Mouse (Mus musculus): ENCODE results near the gene Fbxw8. TPM values are rescaled to one million over a fixed set of nuclear protein-coding genes. Genes with fewer than 3 reads are reported as not detected.

Fbxw8 gene
- polyA plus RNA-seq, 1 experiment from 2014 or later: 18.1 TPM

DNA sequence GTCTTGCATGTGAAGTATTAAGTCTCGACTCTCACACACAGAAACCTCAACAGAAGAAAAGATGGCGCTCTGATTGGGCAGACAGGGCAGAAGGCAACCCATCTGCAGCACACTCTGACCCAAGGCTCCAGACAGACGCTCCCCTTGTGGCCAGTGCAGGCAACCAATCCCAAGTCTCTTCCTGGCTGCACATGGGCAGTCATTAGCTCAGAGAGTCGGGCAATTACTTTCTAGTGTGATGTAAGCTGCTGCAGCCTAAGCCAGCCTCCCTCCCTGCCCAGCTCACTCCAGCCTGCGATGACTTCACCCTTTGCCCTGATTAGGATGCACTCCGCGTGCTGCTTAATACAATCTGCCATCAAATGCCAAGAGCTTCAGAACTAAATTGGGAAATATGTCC is 66.2 kb downstream of the Fbxw8 start:
- Histone ChIP-seq H3K4me1 (replicated peaks) (peaks cover 41% of the 10 kb centered on the region), H3K9me3 (replicated peaks) (no peaks in the 10 kb centered on the region), H3K36me3 (peaks cover 36% of the 10 kb centered on the region), H3K27ac (peak overlapping the region; percentile 53), H3K9ac (no peak overlapping the region), H3K27me3 (no peaks in the 10 kb centered on the region), H3K4me3 (no peak overlapping the region), H3K4me2 (peak overlapping the region; percentile 26)
- WGBS: 43% methylated on average over 7 of the region's 7 CpGs
- ATAC-seq (replicated peaks; ENCODE audit: insufficient number of reproducible peaks, insufficient read depth, low FRiP score, low read depth): peak; percentile 78

GRCm38 (mm10) chr5:118086956-118087355 is 68.3 kb downstream of the Fbxw8 start:
- peaks cover 59% of the 10 kb centered on the region for H3K4me1 ChIP-seq (replicated peaks)
- peaks cover 21% of the 10 kb centered on the region for H3K36me3 ChIP-seq
- no peak for ATAC-seq (replicated peaks; ENCODE audit: insufficient number of reproducible peaks, insufficient read depth, low FRiP score, low read depth)
- H3K9ac ChIP-seq: no peak overlapping the region
- H3K4me3 ChIP-seq: no peak overlapping the region
- H3K27me3 ChIP-seq: no peaks in the 10 kb centered on the region
- WGBS: 54% methylated on average over 7 of the region's 7 CpGs
- H3K27ac ChIP-seq: no peak overlapping the region
- no peak overlapping the region for H3K4me2 ChIP-seq
- no peaks in the 10 kb centered on the region for H3K9me3 ChIP-seq (replicated peaks)

DNA sequence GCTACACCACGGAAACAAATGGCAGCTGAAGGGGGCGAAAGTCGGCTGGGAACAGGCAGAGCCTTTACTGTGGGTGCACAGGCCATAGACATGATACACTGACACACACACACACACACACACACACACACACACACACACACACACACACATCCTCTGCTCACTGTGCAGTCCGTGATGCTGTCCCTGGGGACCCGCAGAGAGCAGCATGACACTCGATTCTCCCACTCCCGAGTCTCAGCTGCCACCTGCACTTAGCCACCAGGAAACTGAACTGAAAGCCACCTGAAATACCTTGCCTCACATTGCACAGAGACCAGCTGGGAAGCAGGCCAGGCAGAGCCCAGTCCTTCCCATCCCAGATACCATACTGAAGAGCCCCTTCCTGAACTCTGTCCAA is 70.0 kb downstream of the Fbxw8 start:
- peaks cover 70% of the 10 kb centered on the region for H3K4me1 ChIP-seq (replicated peaks)
- no peaks in the 10 kb centered on the region for H3K27me3 ChIP-seq
- H3K4me2 ChIP-seq: no peak overlapping the region
- WGBS: 72% methylated on average over 7 of the region's 7 CpGs
- H3K9ac ChIP-seq: no peak overlapping the region
- no peaks in the 10 kb centered on the region for H3K9me3 ChIP-seq (replicated peaks)
- no peak overlapping the region for H3K27ac ChIP-seq
- no peak overlapping the region for H3K4me3 ChIP-seq
- ATAC-seq (replicated peaks; ENCODE audit: insufficient number of reproducible peaks, insufficient read depth, low FRiP score, low read depth): no peak
- 0 out of 2 replicates have a peak, but pooled peaks cover 4% of the 10 kb centered on the region for H3K36me3 ChIP-seq

GRCm38 (mm10) chr5:118084171-118084727 is 71.0 kb downstream of the Fbxw8 start:
- Histone ChIP-seq H3K4me2 (no peak overlapping the region), H3K27me3 (no peaks in the 10 kb centered on the region), H3K27ac (peak overlapping the region; percentile 46), H3K9ac (no peak overlapping the region; the same call in 1 of the 2 replicates), H3K36me3 (0 out of 2 replicates have a peak, but pooled peaks cover 3% of the 10 kb centered on the region), H3K9me3 (replicated peaks) (no peaks in the 10 kb centered on the region), H3K4me1 (replicated peaks) (peaks cover 67% of the 10 kb centered on the region), H3K4me3 (no peak overlapping the region)
- WGBS: 45% methylated on average over 10 of the region's 10 CpGs
- ATAC-seq (replicated peaks; ENCODE audit: insufficient number of reproducible peaks, insufficient read depth, low FRiP score, low read depth): no peak

DNA sequence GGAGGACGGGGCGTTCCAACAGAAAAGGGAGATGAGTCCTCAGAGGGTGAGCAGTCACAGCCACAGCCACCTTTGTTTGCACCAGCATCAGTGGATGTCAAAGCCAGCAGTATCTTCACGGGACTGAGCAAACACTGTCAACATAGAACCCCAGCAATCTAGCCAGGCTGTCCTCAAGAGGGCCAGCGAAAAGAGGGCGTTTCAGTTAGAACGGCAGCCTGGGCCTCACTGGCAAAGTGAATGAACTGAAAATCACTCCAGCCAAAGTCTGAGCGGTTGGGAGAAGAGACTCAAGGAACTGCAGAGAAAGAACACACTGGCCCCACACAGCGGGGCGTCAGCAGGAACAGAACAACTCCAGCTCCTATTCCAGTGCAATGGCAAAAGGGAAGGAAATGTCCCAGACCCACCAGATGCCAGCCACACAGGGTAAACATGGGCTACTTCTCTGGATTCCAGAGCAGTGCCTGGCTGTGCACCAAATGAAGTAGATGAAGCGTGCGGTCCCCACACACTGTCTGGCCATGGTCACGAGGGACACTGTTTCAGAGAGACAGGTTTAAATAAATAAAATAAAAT is 72.1 kb downstream of the Fbxw8 start:
- Histone ChIP-seq H3K4me3 (no peak overlapping the region), H3K9ac (no peak overlapping the region), H3K4me2 (no peak overlapping the region), H3K9me3 (replicated peaks) (no peaks in the 10 kb centered on the region), H3K27ac (no peak overlapping the region), H3K4me1 (replicated peaks) (peaks cover 65% of the 10 kb centered on the region), H3K27me3 (no peaks in the 10 kb centered on the region), H3K36me3 (0 out of 2 replicates have a peak, but pooled peaks cover 3% of the 10 kb centered on the region)
- ATAC-seq (replicated peaks; ENCODE audit: insufficient number of reproducible peaks, insufficient read depth, low FRiP score, low read depth): no peak
- 71% methylated on average over 12 of the region's 12 CpGs for WGBS

DNA sequence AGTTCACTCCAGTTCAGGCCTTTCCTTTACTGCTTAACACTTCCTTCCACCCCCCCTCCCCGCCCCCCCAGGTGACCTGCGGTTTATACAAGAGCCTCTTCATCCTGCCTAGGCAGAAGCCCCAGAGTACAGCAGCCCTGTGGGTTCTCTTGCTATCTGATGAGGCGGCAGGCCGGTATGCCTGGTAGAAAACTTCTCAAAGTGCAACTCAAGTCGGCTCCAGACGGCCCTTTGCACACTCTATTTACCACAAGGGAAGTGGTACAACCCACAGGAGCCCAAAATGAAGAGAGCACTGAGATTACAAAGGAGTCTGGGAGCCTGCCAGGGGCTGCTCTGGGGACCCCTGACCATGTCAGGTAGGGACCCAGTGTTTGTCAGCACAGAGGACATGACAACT is 73.3 kb downstream of the Fbxw8 start:
- peak overlapping the region; percentile 14; the same call in 1 of the 2 replicates for H3K9ac ChIP-seq
- H3K4me1 ChIP-seq (replicated peaks): peaks cover 64% of the 10 kb centered on the region
- WGBS: 48% methylated on average over 6 of the region's 6 CpGs
- H3K27me3 ChIP-seq: no peaks in the 10 kb centered on the region
- H3K4me2 ChIP-seq: no peak overlapping the region
- no peak overlapping the region for H3K4me3 ChIP-seq
- H3K36me3 ChIP-seq: 0 out of 2 replicates have a peak, but pooled peaks cover 3% of the 10 kb centered on the region
- no peak for ATAC-seq (replicated peaks; ENCODE audit: insufficient number of reproducible peaks, insufficient read depth, low FRiP score, low read depth)
- H3K27ac ChIP-seq: no peak overlapping the region
- no peaks in the 10 kb centered on the region for H3K9me3 ChIP-seq (replicated peaks)

DNA sequence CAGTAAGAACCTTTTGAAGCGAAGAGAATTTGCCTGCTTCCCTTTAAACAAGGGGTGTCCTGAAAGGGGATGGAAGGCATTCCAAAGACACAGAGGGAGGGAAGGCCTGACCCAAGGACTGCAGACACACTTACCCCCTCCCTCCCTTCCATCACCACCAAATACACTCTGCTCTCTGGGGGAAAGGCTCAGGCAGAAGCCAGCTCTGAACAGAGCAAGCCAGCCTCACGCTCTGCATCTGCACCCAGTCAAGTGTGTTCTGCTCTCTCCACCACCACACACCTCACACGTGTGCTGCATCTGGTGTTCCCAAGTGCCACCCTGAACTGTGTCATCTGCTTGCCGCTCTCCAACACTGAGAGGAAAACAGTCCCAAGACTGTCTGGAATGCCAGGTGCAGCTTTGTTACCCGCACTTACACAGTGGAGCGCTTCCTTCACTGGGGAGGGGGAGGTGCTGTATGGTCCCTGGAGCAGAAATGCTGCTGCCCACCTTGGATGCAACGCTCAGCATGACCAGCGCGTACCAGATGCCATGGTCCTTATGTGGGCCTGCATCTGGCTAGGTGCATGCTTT is 73.8 kb downstream of the Fbxw8 start:
- no peaks in the 10 kb centered on the region for H3K27me3 ChIP-seq
- H3K4me1 ChIP-seq (replicated peaks): peaks cover 64% of the 10 kb centered on the region
- no peak overlapping the region for H3K27ac ChIP-seq
- H3K9ac ChIP-seq: 0 out of 2 replicates have a peak overlapping the region, but pooled peaks have one; percentile 14
- ATAC-seq (replicated peaks; ENCODE audit: insufficient number of reproducible peaks, insufficient read depth, low FRiP score, low read depth): no peak
- 72% methylated on average over 9 of the region's 9 CpGs for WGBS
- H3K36me3 ChIP-seq: 0 out of 2 replicates have a peak, but pooled peaks cover 3% of the 10 kb centered on the region
- H3K4me2 ChIP-seq: no peak overlapping the region
- H3K4me3 ChIP-seq: no peak overlapping the region
- no peaks in the 10 kb centered on the region for H3K9me3 ChIP-seq (replicated peaks)

- H3K4me3 ChIP-seq: no peak overlapping the region
- H3K27ac ChIP-seq: no peak overlapping the region
- peaks cover 55% of the 10 kb centered on the region for H3K4me1 ChIP-seq (replicated peaks)
- H3K9ac ChIP-seq: no peak overlapping the region
- ATAC-seq (replicated peaks; ENCODE audit: insufficient number of reproducible peaks, insufficient read depth, low FRiP score, low read depth): no peak
- H3K9me3 ChIP-seq (replicated peaks): no peaks in the 10 kb centered on the region
- H3K36me3 ChIP-seq: peaks cover 10% of the 10 kb centered on the region; the same call in 1 of the 2 replicates
- H3K4me2 ChIP-seq: no peak overlapping the region
- H3K27me3 ChIP-seq: no peaks in the 10 kb centered on the region
- WGBS: 73% methylated on average over 11 of the region's 11 CpGs
These were observed 75.4 kb downstream of the Fbxw8 start for GRCm38 (mm10) chr5:118079839-118080250.

DNA sequence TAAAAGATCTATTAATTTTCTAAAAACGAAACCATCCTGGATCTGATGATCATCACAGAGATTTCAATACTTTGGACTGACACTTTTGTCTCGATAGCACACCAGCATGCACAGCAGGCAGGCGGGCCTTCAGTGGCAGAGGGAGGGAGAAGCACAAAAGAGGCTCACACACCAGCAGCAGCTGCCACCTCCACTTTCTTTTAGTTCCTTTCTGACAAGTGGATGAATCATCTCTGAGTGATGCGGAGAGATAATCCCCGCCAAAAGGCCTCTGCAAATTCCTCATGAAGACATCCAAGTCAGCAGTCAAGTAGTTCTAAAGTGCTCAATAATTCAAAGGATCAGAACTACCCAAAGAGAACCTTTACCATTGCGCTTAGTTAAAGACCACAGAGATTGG is 75.9 kb downstream of the Fbxw8 start:
- H3K27me3 ChIP-seq: no peaks in the 10 kb centered on the region
- no peaks in the 10 kb centered on the region for H3K9me3 ChIP-seq (replicated peaks)
- peaks cover 12% of the 10 kb centered on the region; the same call in 1 of the 2 replicates for H3K36me3 ChIP-seq
- H3K27ac ChIP-seq: no peak overlapping the region
- peaks cover 50% of the 10 kb centered on the region for H3K4me1 ChIP-seq (replicated peaks)
- H3K4me2 ChIP-seq: no peak overlapping the region
- WGBS: 71% methylated on average over 6 of the region's 6 CpGs
- H3K4me3 ChIP-seq: no peak overlapping the region
- H3K9ac ChIP-seq: no peak overlapping the region
- no peak for ATAC-seq (replicated peaks; ENCODE audit: insufficient number of reproducible peaks, insufficient read depth, low FRiP score, low read depth)

DNA sequence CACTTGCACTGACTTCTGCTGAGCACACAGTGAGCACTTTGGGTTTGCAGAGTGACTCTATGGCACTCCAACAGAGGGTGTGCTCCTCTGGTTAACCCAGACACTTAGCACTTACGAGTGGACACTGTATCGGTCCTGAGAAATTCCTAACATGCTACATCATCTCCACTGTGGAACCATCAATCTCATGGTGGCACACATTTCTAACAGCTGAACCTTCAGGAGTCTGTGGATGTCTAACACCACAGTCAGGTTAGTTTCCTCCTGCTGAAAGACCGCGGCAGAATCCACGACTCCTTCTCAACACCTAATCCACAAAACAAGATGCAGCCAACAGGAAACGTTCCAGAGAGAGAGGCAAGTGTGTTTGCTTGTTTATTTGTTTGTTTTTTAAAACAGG is 76.7 kb downstream of the Fbxw8 start:
- 70% methylated on average over 6 of the region's 6 CpGs for WGBS
- Histone ChIP-seq H3K36me3 (peaks cover 17% of the 10 kb centered on the region; the same call in 1 of the 2 replicates), H3K4me1 (replicated peaks) (peaks cover 43% of the 10 kb centered on the region)

DNA sequence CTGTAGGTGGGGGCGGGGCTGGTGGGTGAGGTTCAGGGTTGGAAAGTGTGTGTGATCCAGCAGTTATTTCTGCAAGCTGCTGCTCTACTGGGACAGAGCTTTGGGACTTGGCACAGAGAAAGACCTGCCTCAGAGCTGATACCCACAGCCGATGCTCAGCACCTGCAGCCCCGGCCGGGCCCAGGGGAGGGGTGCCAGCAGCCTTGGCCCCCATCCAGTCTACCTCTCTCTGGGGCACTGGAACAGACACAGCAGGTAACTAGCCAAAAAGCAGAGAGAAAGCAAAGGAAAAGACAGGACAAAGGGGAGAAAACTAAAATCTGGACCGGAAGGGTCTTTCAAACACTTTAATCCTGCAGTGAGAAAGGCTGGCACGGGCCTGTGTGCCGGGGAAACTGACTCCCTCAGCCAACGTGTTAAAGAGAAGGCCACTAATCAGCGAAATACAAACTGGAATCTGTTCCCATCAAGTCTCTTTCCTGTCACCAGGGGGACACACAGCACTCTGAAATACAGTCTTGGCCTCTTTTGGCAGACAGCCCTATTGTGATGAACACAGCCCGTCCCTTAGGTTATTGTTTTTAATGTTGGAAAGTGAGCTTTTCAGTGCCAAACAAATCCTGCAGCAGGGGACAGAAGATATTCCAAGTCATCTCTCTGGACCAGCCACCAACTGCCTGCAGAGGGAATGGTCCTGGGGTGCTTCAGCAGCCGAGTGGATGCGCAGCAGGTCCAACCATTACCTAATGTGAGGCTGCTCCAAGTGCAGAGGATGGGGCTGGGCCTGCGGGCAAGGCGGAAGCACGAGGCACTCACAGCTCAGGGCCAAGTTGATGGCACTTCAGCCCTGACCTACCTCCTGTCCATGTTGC is 78.3 kb downstream of the Fbxw8 start:
- WGBS: 71% methylated on average over 15 of the region's 15 CpGs
- Histone ChIP-seq H3K4me2 (no peak overlapping the region), H3K9me3 (replicated peaks) (no peaks in the 10 kb centered on the region), H3K36me3 (peaks cover 22% of the 10 kb centered on the region; the same call in 1 of the 2 replicates), H3K4me1 (replicated peaks) (peaks cover 29% of the 10 kb centered on the region), H3K9ac (no peak overlapping the region), H3K27me3 (no peaks in the 10 kb centered on the region), H3K4me3 (no peak overlapping the region), H3K27ac (no peak overlapping the region; the same call in 1 of the 2 replicates)
- ATAC-seq (replicated peaks; ENCODE audit: insufficient number of reproducible peaks, insufficient read depth, low FRiP score, low read depth): no peak

More for the DNA sequence above, 76.7 kb downstream of the Fbxw8 start:
- H3K9me3 ChIP-seq (replicated peaks): no peaks in the 10 kb centered on the region
- no peak overlapping the region for H3K27ac ChIP-seq
- no peak overlapping the region for H3K4me2 ChIP-seq
- no peaks in the 10 kb centered on the region for H3K27me3 ChIP-seq
- no peak overlapping the region for H3K4me3 ChIP-seq
- no peak for ATAC-seq (replicated peaks; ENCODE audit: insufficient number of reproducible peaks, insufficient read depth, low FRiP score, low read depth)
- no peak overlapping the region for H3K9ac ChIP-seq
